Mouse (Mus musculus) sigmoid colon, adult 10 weeks (tissue): ENCODE data around the gene Olfr1234. TPM values are rescaled to one million over a fixed set of nuclear protein-coding genes. Genes with fewer than 3 reads are reported as not detected.

Experiments
- polyA plus RNA-seq: library from polyadenylated mRNA; stranded (reverse); fragments of 350-450 nt; fragmentation: Illumina TruSeq; extraction: RNeasy Lipid Tissue Mini Kit (QIAGEN cat#74804); gene quantifications from one replicate; pipeline ENCODE4 v1.2.3, GENCODE M21; 2014; ENCODE audit warnings: low read depth, low replicate concordance

Gene Olfr1234
- not detected for polyA plus RNA-seq

GRCm38 (mm10) chr2:89364765-89365164 lies at the start of gene Olfr1234:
Gene Olfr1234, minus strand, starts transcription at chr2:89364865.

GRCm38 (mm10) chr2:89409576-89409975 lies 44.9 kb upstream of the Olfr1234 start, which contains the start of gene Olfr1238:
Gene Olfr1238, minus strand, starts transcription at chr2:89409676.

GRCm38 (mm10) chr2:89342298-89342697 lies 22.4 kb downstream of the Olfr1234 start, which contains the start of gene Olfr1233:
Gene Olfr1233, minus strand, starts transcription at chr2:89342398.

GRCm38 (mm10) chr2:89329575-89329974 lies 35.1 kb downstream of the Olfr1234 start, which contains the start of gene Olfr1232:
Gene Olfr1232, minus strand, starts transcription at chr2:89329675.

Other genes starting within 250 kb of the Olfr1234 start
- gene Olfr1221, start 247.6 kb downstream of the Olfr1234 start, polyA plus RNA-seq: not detected
- not detected for gene Olfr1222, start 231.8 kb downstream of the Olfr1234 start, polyA plus RNA-seq
- gene Olfr1223, start 213.3 kb downstream of the Olfr1234 start, polyA plus RNA-seq: not detected
- not detected for gene Olfr1224-ps1, start 200.8 kb downstream of the Olfr1234 start, polyA plus RNA-seq
- not detected for gene Olfr1225, start 190.2 kb downstream of the Olfr1234 start, polyA plus RNA-seq
- 0.09 TPM for gene Olfr1226, start 164.8 kb downstream of the Olfr1234 start, polyA plus RNA-seq
- gene Olfr1228, start 110.8 kb downstream of the Olfr1234 start, polyA plus RNA-seq: not detected
- gene Olfr1229, start 76.9 kb downstream of the Olfr1234 start, polyA plus RNA-seq: not detected
- gene Olfr1230, start 67.6 kb downstream of the Olfr1234 start, polyA plus RNA-seq: not detected
- not detected for gene Olfr1231, start 57.8 kb downstream of the Olfr1234 start, polyA plus RNA-seq
- gene Olfr1232, start 35.2 kb downstream of the Olfr1234 start, polyA plus RNA-seq: not detected
- not detected for gene Olfr1233, start 22.5 kb downstream of the Olfr1234 start, polyA plus RNA-seq
- not detected for gene Olfr1238, start 44.8 kb upstream of the Olfr1234 start, polyA plus RNA-seq
- gene Olfr1239, start 55.5 kb upstream of the Olfr1234 start, polyA plus RNA-seq: not detected
- gene Olfr1240, start 78.1 kb upstream of the Olfr1234 start, polyA plus RNA-seq: not detected
- not detected for gene Olfr1241, start 122.3 kb upstream of the Olfr1234 start, polyA plus RNA-seq
- not detected for gene Olfr1242, start 133.5 kb upstream of the Olfr1234 start, polyA plus RNA-seq
- gene Olfr1243, start 166.6 kb upstream of the Olfr1234 start, polyA plus RNA-seq: not detected
- gene Olfr1245, start 213.6 kb upstream of the Olfr1234 start, polyA plus RNA-seq: not detected
- not detected for gene Olfr1246, start 228.3 kb upstream of the Olfr1234 start, polyA plus RNA-seq
- not detected for gene Olfr1247, start 249.3 kb upstream of the Olfr1234 start, polyA plus RNA-seq